Mouse (Mus musculus) megakaryocyte, embryonic 14.5 days (primary cell): ENCODE measurements at regions not wholly inside any gene's neighbourhood (a gene's known extent, or its start where the extent isn't known, plus 50 kb on each side); places are given as distances from the start of the nearest gene placed in this dataset.

Experiments
- FLI1 ChIP-seq: IDR thresholded peaks from 2 replicates; pipeline ENCODE4 v1.6.1; 2012; ENCODE audit warnings: low read length, inconsistent platforms, mixed read lengths
- GATA1 ChIP-seq: IDR thresholded peaks from 3 replicates; pipeline ENCODE4 v1.6.1; 2012; ENCODE audit warnings: mixed read lengths, low read length, inconsistent platforms, borderline replicate concordance

- no peak for TF ChIP-seq GATA1
- TF ChIP-seq FLI1: no peak
Measured at GRCm38 (mm10) chr6:15592780-15593179, 127.7 kb upstream of the Mdfic start.
